Mouse (Mus musculus): ENCODE measurements around the gene Olfr883. TPM values are rescaled to one million over a fixed set of nuclear protein-coding genes. Genes with fewer than 3 reads are reported as not detected.

Gene Olfr883
- polyA plus RNA-seq (2012; ENCODE audit: low replicate concordance), result not detected in 2 replicates

DNA sequence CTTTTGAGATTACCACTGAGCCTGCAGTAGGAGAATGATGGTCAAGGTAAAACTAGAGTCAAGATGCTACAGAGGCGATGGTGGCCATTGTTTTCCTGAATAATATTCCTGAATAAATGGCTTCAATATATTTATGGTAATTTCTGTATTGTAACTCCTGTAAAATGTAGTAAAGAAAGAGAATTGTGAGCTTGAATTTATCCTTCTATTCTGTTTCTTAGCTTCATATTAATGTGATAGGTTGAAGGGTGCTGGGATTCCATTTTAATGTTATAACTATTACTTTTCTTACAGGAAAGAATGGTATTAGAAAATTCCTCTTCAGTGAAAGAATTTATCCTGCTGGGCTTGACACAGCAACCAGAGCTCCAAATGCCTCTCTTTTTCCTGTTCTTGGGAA is at the start of gene Olfr883:
Gene Olfr883 (plus strand): TSS at position 301 of the 400 bp plus-strand sequence.

DNA sequence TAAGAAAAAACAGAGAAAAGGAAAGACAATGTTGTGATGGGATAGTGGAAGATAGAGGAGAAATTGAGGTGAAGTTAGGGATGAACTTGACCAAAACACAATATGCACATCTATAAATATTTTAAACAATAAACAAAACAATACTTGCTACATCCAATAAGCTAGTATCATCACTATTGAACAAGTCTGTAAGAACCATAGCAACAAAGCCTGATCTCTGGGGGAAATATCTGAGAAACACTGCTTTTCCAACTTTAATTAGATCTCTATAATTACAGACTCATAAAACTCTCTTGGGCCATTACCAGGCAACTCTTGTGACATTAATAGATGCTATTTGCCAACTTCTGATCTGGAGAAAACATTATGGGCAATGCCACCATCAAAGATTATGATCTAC is 34.1 kb upstream of the Olfr883 start, which contains the start of gene Olfr881:
Gene Olfr881 (plus strand): TSS at position 301 of the 400 bp plus-strand sequence.

DNA sequence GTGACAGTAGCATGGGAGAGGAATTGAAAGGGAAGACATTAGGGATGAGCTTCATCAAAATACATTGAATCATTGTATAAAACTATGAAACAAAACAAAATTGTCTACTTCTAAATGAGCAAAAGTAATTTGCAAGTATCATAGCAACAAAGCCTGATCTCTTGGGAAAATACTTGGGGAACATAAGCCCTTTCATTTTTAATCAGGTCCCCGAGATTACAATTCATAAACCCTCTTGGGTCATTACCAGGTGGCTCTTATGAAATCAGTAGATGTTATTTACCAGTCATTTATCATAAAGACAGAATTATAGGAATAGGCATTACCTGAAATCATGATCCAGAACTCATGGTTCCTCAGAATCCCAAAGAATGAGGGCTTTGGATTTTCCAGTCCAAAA is 20.6 kb downstream of the Olfr883 start, which contains the start of gene Olfr884:
Gene Olfr884 (plus strand): TSS at position 301 of the 400 bp plus-strand sequence.

DNA sequence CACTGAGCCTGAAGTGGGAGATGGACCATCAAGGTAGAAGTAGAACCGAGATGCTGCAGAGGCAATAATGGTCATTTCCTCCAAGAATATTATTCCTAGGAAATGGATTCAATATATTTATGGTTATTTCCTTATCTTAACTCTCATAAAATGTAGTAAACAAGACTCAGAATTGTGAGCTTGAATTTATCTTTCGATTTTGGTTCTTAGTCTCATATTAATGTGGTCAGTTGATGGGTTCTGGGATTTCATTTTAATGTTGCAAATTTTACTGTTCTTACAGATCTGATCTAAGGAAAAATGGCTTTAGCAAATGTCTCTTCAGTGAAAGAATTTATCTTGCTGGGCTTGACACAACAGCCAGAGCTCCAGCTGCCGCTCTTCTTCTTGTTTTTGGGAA is 35.4 kb downstream of the Olfr883 start, which contains the start of gene Olfr885:
Gene Olfr885 (plus strand): TSS at position 301 of the 400 bp plus-strand sequence.

Other genes starting within 250 kb of the Olfr883 start
- gene Olfr876, start 222.8 kb upstream of the Olfr883 start, polyA plus RNA-seq (2012; ENCODE audit: low replicate concordance), result not detected in 2 replicates
- gene Olfr877, start 171.5 kb upstream of the Olfr883 start, polyA plus RNA-seq (2012; ENCODE audit: low replicate concordance), result not detected in 2 replicates
- not detected in 2 replicates for gene Olfr145, start 129.1 kb upstream of the Olfr883 start, polyA plus RNA-seq (2012; ENCODE audit: low replicate concordance)
- not detected in 2 replicates for gene Olfr878, start 108.0 kb upstream of the Olfr883 start, polyA plus RNA-seq (2012; ENCODE audit: low replicate concordance)
- gene Olfr881, start 34.0 kb upstream of the Olfr883 start, polyA plus RNA-seq (2012; ENCODE audit: low replicate concordance), result not detected in 2 replicates
- gene Olfr884, start 20.7 kb downstream of the Olfr883 start, polyA plus RNA-seq (2012; ENCODE audit: low replicate concordance), result not detected in 2 replicates
- gene Olfr885, start 35.5 kb downstream of the Olfr883 start, polyA plus RNA-seq (2012; ENCODE audit: low replicate concordance), result not detected in 2 replicates
- not detected in 2 replicates for gene Olfr887, start 58.3 kb downstream of the Olfr883 start, polyA plus RNA-seq (2012; ENCODE audit: low replicate concordance)
- not detected in 2 replicates for gene Olfr888, start 82.3 kb downstream of the Olfr883 start, polyA plus RNA-seq (2012; ENCODE audit: low replicate concordance)
- gene Olfr889, start 89.4 kb downstream of the Olfr883 start, polyA plus RNA-seq (2012; ENCODE audit: low replicate concordance), result not detected in 2 replicates
- gene Olfr890, start 116.7 kb downstream of the Olfr883 start, polyA plus RNA-seq (2012; ENCODE audit: low replicate concordance), result not detected in 2 replicates
- not detected in 2 replicates for gene Olfr891, start 155.0 kb downstream of the Olfr883 start, polyA plus RNA-seq (2012; ENCODE audit: low replicate concordance)
- gene Olfr893, start 182.6 kb downstream of the Olfr883 start, polyA plus RNA-seq (2012; ENCODE audit: low replicate concordance), result not detected in 2 replicates
- gene Olfr894, start 192.2 kb downstream of the Olfr883 start, polyA plus RNA-seq (2012; ENCODE audit: low replicate concordance), result not detected in 2 replicates
- gene Olfr143, start 227.0 kb downstream of the Olfr883 start, polyA plus RNA-seq (2012; ENCODE audit: low replicate concordance), result not detected in 2 replicates
- not detected in 2 replicates for gene Olfr895, start 242.0 kb downstream of the Olfr883 start, polyA plus RNA-seq (2012; ENCODE audit: low replicate concordance)